ENCODE assay signal across 8 mouse cellular contexts in genomic region chr3:139076059-139076455, GRCm38 (mm10). TPM values are rescaled to one million over a fixed set of nuclear protein-coding genes. Genes with fewer than 3 reads are reported as not detected.
DNase-seq lines count a peak whose midpoint lies in the region; ATAC-seq lines count a peak whose summit lies in the region.

No protein-coding gene starts in this region.

- no peaks in the 10 kb centered on the region for H3K27me3 ChIP-seq in hindbrain, embryonic 11.5 days (ENCODE audit: control insufficient read depth, insufficient read depth, low read length)

- peak overlapping the region; percentile 87 for H3K4me3 ChIP-seq in hindbrain, embryonic 11.5 days (ENCODE audit: low read depth, low read length)

- H3K9ac ChIP-seq in hindbrain, embryonic 11.5 days (ENCODE audit: low read depth, low read length), result peak overlapping the region; percentile 80

- DNase-seq in kidney, adult 11 months, result peak; percentile 8
- DNase-seq in kidney, postnatal 14 days, result no peak
- DNase-seq in ZHBTc4 (ENCODE audit: low read depth, low spot score), result peak; percentile 12
- peak; percentile 31 for DNase-seq in hindbrain, embryonic 11.5 days (ENCODE audit: low spot score)
- peak; percentile 12 for DNase-seq in mesoderm, embryonic 11.5 days (ENCODE audit: low read depth, low spot score)
- no peak for DNase-seq in urinary bladder, postnatal 10 days (ENCODE audit: low spot score)
- DNase-seq in adrenal gland, adult 2 months, result no peak
- no peak for DNase-seq in lung, postnatal 25 days (ENCODE audit: low spot score)

- H3K36me3 ChIP-seq in hindbrain, embryonic 11.5 days (ENCODE audit: control insufficient read depth, insufficient read depth, low read length), result no peaks in the 10 kb centered on the region

- ATAC-seq in hindbrain, embryonic 11.5 days (ENCODE audit: low FRiP score), result 0 out of 2 replicates have a peak, but pooled peaks have one; percentile 2

- no peaks in the 10 kb centered on the region for H3K4me1 ChIP-seq in hindbrain, embryonic 11.5 days (replicated peaks; ENCODE audit: control insufficient read depth, insufficient read depth, low read length)

- H3K4me2 ChIP-seq in hindbrain, embryonic 11.5 days (replicated peaks; ENCODE audit: low read depth, low read length), result peak overlapping the region; percentile 92

- no peaks in the 10 kb centered on the region for H3K9me3 ChIP-seq in hindbrain, embryonic 11.5 days (ENCODE audit: control insufficient read depth, low read length)

- 18% methylated on average over 7 of the region's 7 CpGs for WGBS in hindbrain, embryonic 11.5 days

- peak overlapping the region; percentile 98; the same call in 1 of the 2 replicates for H3K27ac ChIP-seq in hindbrain, embryonic 11.5 days (ENCODE audit: low read depth, low read length)

RNA-seq across cellular contexts. Expression of gene Rap1gds1, which starts 1.1 kb away (rescaled TPM):
- 70.7 and 74.0 TPM in 2 replicates for polyA plus RNA-seq in hindbrain, embryonic 11.5 days (2014; fragmentation: Nextera tagmentation; extraction: Ambion mirVana)
- total RNA-seq in adrenal gland, adult 2 months (2021), result 10 to 100 TPM; 46.5 to 51.7 TPM
- polyA plus RNA-seq in adrenal gland, adult 2 months (2012; rRNA removed), result 7.7 and 10.0 TPM in 2 replicates

Comparison
In these comparisons a context has a peak if more than half of its experiments do, and no peak if none do; other contexts are left out.
1. DNase-seq: peak in kidney, adult 11 months (single experiment), ZHBTc4 (single experiment), hindbrain, embryonic 11.5 days (single experiment) and mesoderm, embryonic 11.5 days (single experiment); none in kidney, postnatal 14 days (single experiment), urinary bladder, postnatal 10 days (single experiment), adrenal gland, adult 2 months (single experiment) and lung, postnatal 25 days (single experiment).